Mouse (Mus musculus) neural tube, embryonic 12.5 days (tissue): Measurements from ENCODE around the gene Cabin1. TPM values are rescaled to one million over a fixed set of nuclear protein-coding genes. Genes with fewer than 3 reads are reported as not detected.
A peak's percentile ranks its signal among the peaks of the same experiment; 100 is the strongest.

Source experiments
- ATAC-seq: fragments of 200-750 bp; cut with Nextera tagmentation; 2 replicates; pipeline ENCODE4 v1.8.0; 2017; ENCODE audit warnings: low read depth, mild to moderate bottlenecking, moderate TSS enrichment, moderate library complexity; ENCODE audit not compliant: low FRiP score
- H3K27ac ChIP-seq: fragments of 300-500 bp; sonication (generic); 2 replicates; pipeline ENCODE4 v1.5.1; 2016
- H3K27me3 ChIP-seq: fragments of 300-500 bp; sonication (generic); replicated peaks from 2 replicates; pipeline ENCODE4 v1.6.1; 2016; ENCODE audit warnings: mild to moderate bottlenecking
- H3K36me3 ChIP-seq: fragments of 300-500 bp; sonication (generic); 2 replicates; pipeline ENCODE4 v1.6.1; 2016; ENCODE audit warnings: mild to moderate bottlenecking
- H3K4me1 ChIP-seq: fragments of 300-500 bp; sonication (generic); 2 replicates; pipeline ENCODE4 v1.6.1; 2016
- H3K4me2 ChIP-seq: fragments of 300-500 bp; sonication (generic); replicated peaks from 2 replicates; pipeline ENCODE4 v1.6.1; 2016; ENCODE audit warnings: mild to moderate bottlenecking
- H3K4me3 ChIP-seq: fragments of 300-500 bp; sonication (generic); 2 replicates; pipeline ENCODE4 v1.5.1; 2016
- H3K9ac ChIP-seq: fragments of 300-500 bp; sonication (generic); 2 replicates; pipeline ENCODE4 v1.6.1; 2016; ENCODE audit warnings: mild to moderate bottlenecking
- H3K9me3 ChIP-seq: fragments of 300-500 bp; sonication (generic); 2 replicates; pipeline ENCODE4 v1.6.1; 2016; ENCODE audit warnings: mild to moderate bottlenecking
- WGBS: fragments of 180-500 bp; shearing (Covaris S2); methylation state at CpG from one replicate; pipeline ENCODE4 v1.1.7; 2016; 5-methylcytosine and 5-hydroxymethylcytosine counted together
- polyA plus RNA-seq: library from polyadenylated mRNA; unstranded; fragments of >200 nt; fragmentation: Nextera tagmentation; extraction: Ambion mirVana; gene quantifications from 2 replicates; pipeline ENCODE4 v1.2.1, GENCODE M21; 2016

The Cabin1 gene
- polyA plus RNA-seq: 37.2 and 42.4 TPM in 2 replicates

GRCm38 (mm10) chr10:75763682-75764518 lies at the start of gene Cabin1:
Gene Cabin1, minus strand, starts transcription at chr10:75764341.
- Histone ChIP-seq H3K4me2 (peak within 1 kb of the TSS; percentile 85), H3K9ac (peak within 1 kb of the TSS; percentile 74), H3K4me1 (peaks cover 16% of the 10 kb centered on the region), H3K4me3 (peak within 1 kb of the TSS; percentile 66), H3K27ac (no peak within 1 kb of the TSS), H3K27me3 (no peaks in the 10 kb centered on the region), H3K36me3 (peaks cover 4% of the 10 kb centered on the region; the same call in 1 of the 2 replicates), H3K9me3 (no peaks in the 10 kb centered on the region)
- WGBS: under 1% methylated on average over 61 of the region's 61 CpGs
- ATAC-seq: peak; percentile 97

GRCm38 (mm10) chr10:75804217-75804616 lies 40.1 kb upstream of the Cabin1 start:
- no peak overlapping the region for H3K9ac ChIP-seq
- H3K36me3 ChIP-seq: no peaks in the 10 kb centered on the region
- H3K4me1 ChIP-seq: no peaks in the 10 kb centered on the region
- WGBS: 70% methylated on average over 2 of the region's 2 CpGs
- H3K4me2 ChIP-seq: no peak overlapping the region
- no peaks in the 10 kb centered on the region for H3K27me3 ChIP-seq
- no peak overlapping the region for H3K4me3 ChIP-seq
- H3K27ac ChIP-seq: no peak overlapping the region
- ATAC-seq: no peak
- no peaks in the 10 kb centered on the region for H3K9me3 ChIP-seq

GRCm38 (mm10) chr10:75798176-75798696 lies 34.1 kb upstream of the Cabin1 start, which contains the start of gene Gstt1:
Gene Gstt1, minus strand, starts transcription at chr10:75798584.
- H3K9me3 ChIP-seq: no peaks in the 10 kb centered on the region
- 2% methylated on average over 18 of the region's 18 CpGs for WGBS
- H3K9ac ChIP-seq: peak within 1 kb of the TSS; percentile 45
- peaks cover 17% of the 10 kb centered on the region for H3K4me1 ChIP-seq
- no peak within 1 kb of the TSS for H3K27ac ChIP-seq
- 0 out of 2 replicates have a peak, but pooled peaks have one; percentile 29 for ATAC-seq
- no peaks in the 10 kb centered on the region for H3K36me3 ChIP-seq
- peak within 1 kb of the TSS; percentile 39 for H3K4me3 ChIP-seq
- H3K27me3 ChIP-seq: 0 out of 2 replicates have a peak, but pooled peaks cover 6% of the 10 kb centered on the region
- H3K4me2 ChIP-seq: peak within 1 kb of the TSS; percentile 77

GRCm38 (mm10) chr10:75797619-75798175 lies 33.6 kb upstream of the Cabin1 start:
- 2% methylated on average over 12 of the region's 12 CpGs for WGBS
- Histone ChIP-seq H3K36me3 (no peaks in the 10 kb centered on the region), H3K9ac (peak overlapping the region; percentile 45), H3K9me3 (no peaks in the 10 kb centered on the region), H3K4me3 (peak overlapping the region; percentile 39), H3K27me3 (0 out of 2 replicates have a peak, but pooled peaks cover 6% of the 10 kb centered on the region), H3K4me2 (peak overlapping the region; percentile 77), H3K4me1 (peaks cover 17% of the 10 kb centered on the region), H3K27ac (no peak overlapping the region)
- ATAC-seq: peak; percentile 56; the same call in 1 of the 2 replicates

- Histone ChIP-seq H3K27me3 (0 out of 2 replicates have a peak, but pooled peaks cover 6% of the 10 kb centered on the region), H3K4me1 (peaks cover 17% of the 10 kb centered on the region), H3K9me3 (no peaks in the 10 kb centered on the region), H3K9ac (no peak overlapping the region), H3K27ac (no peak overlapping the region), H3K4me2 (peak overlapping the region; percentile 77), H3K36me3 (no peaks in the 10 kb centered on the region), H3K4me3 (peak overlapping the region; percentile 39)
- 50% methylated on average over 11 of the region's 11 CpGs for WGBS
- no peak for ATAC-seq
Measured at GRCm38 (mm10) chr10:75796731-75797516, 32.8 kb upstream of the Cabin1 start.

- H3K9me3 ChIP-seq: no peaks in the 10 kb centered on the region
- no peak overlapping the region for H3K4me3 ChIP-seq
- 41% methylated on average over 3 of the region's 3 CpGs for WGBS
- H3K4me2 ChIP-seq: no peak overlapping the region
- no peak overlapping the region for H3K9ac ChIP-seq
- no peak overlapping the region for H3K27ac ChIP-seq
- no peak for ATAC-seq
- H3K4me1 ChIP-seq: peaks cover 17% of the 10 kb centered on the region
- 0 out of 2 replicates have a peak, but pooled peaks cover 6% of the 10 kb centered on the region for H3K27me3 ChIP-seq
- no peaks in the 10 kb centered on the region for H3K36me3 ChIP-seq
Measured at GRCm38 (mm10) chr10:75794880-75795279, 30.7 kb upstream of the Cabin1 start.

- H3K9ac ChIP-seq: no peak overlapping the region
- 25% methylated on average over 7 of the region's 7 CpGs for WGBS
- H3K27ac ChIP-seq: no peak overlapping the region
- no peak overlapping the region for H3K4me3 ChIP-seq
- ATAC-seq: no peak
- H3K4me2 ChIP-seq: no peak overlapping the region
- no peaks in the 10 kb centered on the region for H3K36me3 ChIP-seq
- H3K27me3 ChIP-seq: no peaks in the 10 kb centered on the region
- H3K9me3 ChIP-seq: no peaks in the 10 kb centered on the region
- peaks cover 3% of the 10 kb centered on the region; the same call in 1 of the 2 replicates for H3K4me1 ChIP-seq
Measured at GRCm38 (mm10) chr10:75790773-75791172, 26.6 kb upstream of the Cabin1 start.

- no peak overlapping the region for H3K4me3 ChIP-seq
- H3K27me3 ChIP-seq: no peaks in the 10 kb centered on the region
- ATAC-seq: no peak
- H3K36me3 ChIP-seq: no peaks in the 10 kb centered on the region
- no peak overlapping the region for H3K4me2 ChIP-seq
- no peak overlapping the region for H3K27ac ChIP-seq
- H3K9me3 ChIP-seq: no peaks in the 10 kb centered on the region
- H3K4me1 ChIP-seq: peaks cover 1% of the 10 kb centered on the region; the same call in 1 of the 2 replicates
- WGBS: 89% methylated on average over 5 of the region's 5 CpGs
- H3K9ac ChIP-seq: no peak overlapping the region
Measured at GRCm38 (mm10) chr10:75789841-75790240, 25.7 kb upstream of the Cabin1 start.

GRCm38 (mm10) chr10:75789081-75789735 lies 25.1 kb upstream of the Cabin1 start:
- Histone ChIP-seq H3K4me3 (no peak overlapping the region), H3K9me3 (no peaks in the 10 kb centered on the region), H3K9ac (no peak overlapping the region), H3K27ac (no peak overlapping the region), H3K4me2 (no peak overlapping the region), H3K27me3 (no peaks in the 10 kb centered on the region), H3K4me1 (no peaks in the 10 kb centered on the region), H3K36me3 (no peaks in the 10 kb centered on the region)
- 80% methylated on average over 6 of the region's 6 CpGs for WGBS
- no peak for ATAC-seq

- Histone ChIP-seq H3K4me3 (no peak overlapping the region), H3K9ac (no peak overlapping the region), H3K4me2 (no peak overlapping the region), H3K36me3 (no peaks in the 10 kb centered on the region), H3K27me3 (no peaks in the 10 kb centered on the region), H3K27ac (no peak overlapping the region), H3K4me1 (no peaks in the 10 kb centered on the region), H3K9me3 (no peaks in the 10 kb centered on the region)
- no peak for ATAC-seq
- WGBS: 92% methylated on average over 8 of the region's 8 CpGs
Measured at GRCm38 (mm10) chr10:75788277-75788676, 24.1 kb upstream of the Cabin1 start.

- no peak for ATAC-seq
- no peaks in the 10 kb centered on the region for H3K9me3 ChIP-seq
- no peak overlapping the region for H3K9ac ChIP-seq
- H3K4me1 ChIP-seq: peaks cover 5% of the 10 kb centered on the region; the same call in 1 of the 2 replicates
- H3K4me3 ChIP-seq: no peak overlapping the region
- no peak overlapping the region for H3K27ac ChIP-seq
- 81% methylated on average over 1 of the region's 1 CpGs for WGBS
- peaks cover 14% of the 10 kb centered on the region for H3K27me3 ChIP-seq
- no peaks in the 10 kb centered on the region for H3K36me3 ChIP-seq
- no peak overlapping the region for H3K4me2 ChIP-seq
Measured at GRCm38 (mm10) chr10:75785442-75785841, 21.3 kb upstream of the Cabin1 start.
